Mouse (Mus musculus): ENCODE data around the gene Bag6. TPM values are rescaled to one million over a fixed set of nuclear protein-coding genes. Genes with fewer than 3 reads are reported as not detected.

Gene Bag6
- 103 and 147 TPM in 2 replicates for polyA plus RNA-seq (2012; rRNA removed)

- no peak for DNase-seq (ENCODE audit: low read depth, low spot score)
- under 1% methylated on average over 66 of the region's 66 CpGs for WGBS
These were observed at the start of gene Bag6 for GRCm38 (mm10) chr17:35134801-35135590. TSS of gene Bag6 (plus strand) at chr17:35135178.

GRCm38 (mm10) chr17:35085208-35085865, 49.6 kb upstream of the Bag6 start, which contains the start of gene Ly6g6f:
TSS of gene Ly6g6f (minus strand) at chr17:35085610.
- no peak for DNase-seq (ENCODE audit: low read depth, low spot score)
- 64% methylated on average over 7 of the region's 7 CpGs for WGBS

- WGBS = 40% methylated on average over 2 of the region's 2 CpGs
- no peak for DNase-seq (ENCODE audit: low read depth, low spot score)
These were observed 46.8 kb upstream of the Bag6 start for GRCm38 (mm10) chr17:35088151-35088550.

GRCm38 (mm10) chr17:35088825-35089644, 45.9 kb upstream of the Bag6 start, which contains the start of gene Abhd16a:
TSS of gene Abhd16a (plus strand) at chr17:35089263.
- no peak for DNase-seq (ENCODE audit: low read depth, low spot score)
- 3% methylated on average over 67 of the region's 67 CpGs for WGBS

- DNase-seq (ENCODE audit: low read depth, low spot score) = no peak
- WGBS = 52% methylated on average over 8 of the region's 8 CpGs
These were observed 44.6 kb upstream of the Bag6 start for GRCm38 (mm10) chr17:35090166-35090932.

GRCm38 (mm10) chr17:35092403-35093198, 42.4 kb upstream of the Bag6 start:
- 91% methylated on average over 14 of the region's 14 CpGs for WGBS
- no peak for DNase-seq (ENCODE audit: low read depth, low spot score)

- WGBS = 87% methylated on average over 15 of the region's 15 CpGs
- no peak for DNase-seq (ENCODE audit: low read depth, low spot score)
These were observed 40.3 kb upstream of the Bag6 start for GRCm38 (mm10) chr17:35094475-35095365.

- WGBS = 93% methylated on average over 12 of the region's 12 CpGs
These were observed 38.4 kb upstream of the Bag6 start for GRCm38 (mm10) chr17:35096597-35096996.

GRCm38 (mm10) chr17:35097164-35097655, 37.8 kb upstream of the Bag6 start:
- 89% methylated on average over 12 of the region's 12 CpGs for WGBS
- no peak for DNase-seq (ENCODE audit: low read depth, low spot score)

More at GRCm38 (mm10) chr17:35096597-35096996, 38.4 kb upstream of the Bag6 start:
- DNase-seq (ENCODE audit: low read depth, low spot score) = no peak

GRCm38 (mm10) chr17:35100196-35100765, 34.7 kb upstream of the Bag6 start:
- 68% methylated on average over 10 of the region's 10 CpGs for WGBS
- no peak for DNase-seq (ENCODE audit: low read depth, low spot score)

GRCm38 (mm10) chr17:35101161-35101560, 33.8 kb upstream of the Bag6 start:
- DNase-seq (ENCODE audit: low read depth, low spot score) = no peak
- WGBS = 91% methylated on average over 11 of the region's 11 CpGs

- no peak for DNase-seq (ENCODE audit: low read depth, low spot score)
- 74% methylated on average over 8 of the region's 8 CpGs for WGBS
These were observed 32.7 kb upstream of the Bag6 start for GRCm38 (mm10) chr17:35102299-35102698.

GRCm38 (mm10) chr17:35103221-35103690, 31.7 kb upstream of the Bag6 start:
- no peak for DNase-seq (ENCODE audit: low read depth, low spot score)
- WGBS = 27% methylated on average over 6 of the region's 6 CpGs

GRCm38 (mm10) chr17:35104079-35104478, 30.9 kb upstream of the Bag6 start:
- no peak for DNase-seq (ENCODE audit: low read depth, low spot score)
- 93% methylated on average over 7 of the region's 7 CpGs for WGBS

- no peak for DNase-seq (ENCODE audit: low read depth, low spot score)
- WGBS = 87% methylated on average over 6 of the region's 6 CpGs
These were observed 30.2 kb upstream of the Bag6 start for GRCm38 (mm10) chr17:35104754-35105153.

GRCm38 (mm10) chr17:35105740-35106389, 29.1 kb upstream of the Bag6 start:
- no peak for DNase-seq (ENCODE audit: low read depth, low spot score)

More at GRCm38 (mm10) chr17:35105740-35106389, 29.1 kb upstream of the Bag6 start:
- WGBS = 24% methylated on average over 13 of the region's 13 CpGs

Data from large intestine, adult 2 months (tissue).